Mouse (Mus musculus): ENCODE measurements around the gene Kcnip4.

DNA sequence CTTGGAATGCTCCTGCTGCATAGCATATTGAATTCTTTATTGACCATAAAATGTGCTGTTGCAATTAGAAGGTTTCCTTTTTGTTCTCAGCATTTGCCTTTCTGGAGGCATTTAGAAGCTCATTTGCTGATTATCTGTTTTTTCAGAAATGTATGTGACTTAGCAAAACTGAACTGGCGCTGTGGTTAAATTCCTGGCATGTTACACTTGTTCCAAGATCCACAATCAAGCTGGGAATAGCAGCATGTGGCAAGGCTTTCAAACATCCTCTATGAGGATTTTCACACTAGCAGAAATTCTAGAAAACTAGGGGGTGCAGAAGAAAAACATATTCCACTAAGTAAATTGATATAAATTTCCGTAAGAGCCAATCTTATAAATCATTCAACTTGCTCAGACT lies 187.5 kb downstream of the Kcnip4 start:
- no peak for TF ChIP-seq ETS1 (IDR thresholded peaks at IDR 0.05; ENCODE audit: low read depth, low read length)
- TF ChIP-seq POLR2A (IDR thresholded peaks at IDR 0.05; ENCODE audit: control insufficient read depth in 1 of 2, insufficient read depth in 1 of 2, low read depth in 1 of 2, low read length in 2 of 2, poor library complexity in 1 of 2): no peak
- TF ChIP-seq USF1 (IDR thresholded peaks at IDR 0.05; ENCODE audit: low read depth, low read length): no peak
- TF ChIP-seq MAX (IDR thresholded peaks at IDR 0.05; ENCODE audit: low read length): no peak
- no peak for TF ChIP-seq CTCF (IDR thresholded peaks at IDR 0.05 in 2 of 3, conservative IDR thresholded peaks at IDR 0.05 in 1 of 3; ENCODE audit: control insufficient read depth in 1 of 3, insufficient read depth in 1 of 3, low read depth in 2 of 3, low read length in 3 of 3, poor library complexity in 1 of 3, severe bottlenecking in 1 of 3)
- no peak for TF ChIP-seq EP300 (IDR thresholded peaks at IDR 0.05; ENCODE audit: low read depth in 1 of 2, low read length in 2 of 2)
- no peak for TF ChIP-seq E2F4 (IDR thresholded peaks at IDR 0.05; ENCODE audit: borderline replicate concordance, low read depth, low read length)
- no peak for TF ChIP-seq JUND (IDR thresholded peaks at IDR 0.05; ENCODE audit: low read depth, low read length)
- TF ChIP-seq CHD1 (IDR thresholded peaks at IDR 0.05; ENCODE audit: low read depth, low read length): no peak
- TF ChIP-seq CHD2 (IDR thresholded peaks at IDR 0.05; ENCODE audit: low read length): no peak

Measured in MEL (cell line).